Mouse (Mus musculus) stomach, postnatal 0 days (tissue): ENCODE results near the gene Tcf7l1. TPM values are rescaled to one million over a fixed set of nuclear protein-coding genes. Genes with fewer than 3 reads are reported as not detected.

Experiments
- ATAC-seq: fragments of 200-750 bp; cut with Nextera tagmentation; 2 replicates; pipeline ENCODE4 v1.8.0; 2017; ENCODE audit not compliant: low FRiP score, low TSS enrichment
- DNase-seq: peaks from one replicate; pipeline ENCODE4 v3.0.0-alpha.2; 2016; ENCODE audit warnings: low spot score
- H3K27ac ChIP-seq: fragments of 300-500 bp; sonication (generic); replicated peaks from 2 replicates; pipeline ENCODE4 v1.5.1; 2014; ENCODE audit warnings: mild to moderate bottlenecking, control low read depth
- H3K27me3 ChIP-seq: fragments of 300-500 bp; sonication (generic); 2 replicates; pipeline ENCODE4 v1.6.1; 2014; ENCODE audit warnings: low read length; ENCODE audit not compliant: control insufficient read depth, insufficient read depth
- H3K36me3 ChIP-seq: fragments of 300-500 bp; sonication (generic); 2 replicates; pipeline ENCODE4 v1.6.1; 2014; ENCODE audit warnings: low read length, mixed read lengths; ENCODE audit not compliant: control insufficient read depth, insufficient read depth
- H3K4me1 ChIP-seq: fragments of 300-500 bp; sonication (generic); replicated peaks from 2 replicates; pipeline ENCODE4 v1.6.1; 2014; ENCODE audit warnings: antibody characterized with exemption; ENCODE audit not compliant: control insufficient read depth, insufficient read depth
- H3K4me2 ChIP-seq: fragments of 300-500 bp; sonication (generic); replicated peaks from 2 replicates; pipeline ENCODE4 v1.6.1; 2014; ENCODE audit warnings: low read depth, mild to moderate bottlenecking, control low read depth, moderate library complexity
- H3K4me3 ChIP-seq: fragments of 300-500 bp; sonication (generic); 2 replicates; pipeline ENCODE4 v1.5.1; 2014; ENCODE audit warnings: low read depth, low read length, control low read depth
- H3K9ac ChIP-seq: fragments of 300-500 bp; sonication (generic); 2 replicates; pipeline ENCODE4 v1.6.1; 2014; ENCODE audit warnings: mild to moderate bottlenecking, low read length, control low read depth, mixed read lengths
- H3K9me3 ChIP-seq: fragments of 300-500 bp; sonication (generic); 2 replicates; pipeline ENCODE4 v1.6.1; 2016; ENCODE audit warnings: low read length; ENCODE audit not compliant: control insufficient read depth
- CTCF ChIP-seq: IDR thresholded peaks from 2 replicates; pipeline ENCODE4 v1.5.1; 2016; ENCODE audit warnings: antibody characterized with exemption, low read depth, mild to moderate bottlenecking, moderate library complexity
- EP300 ChIP-seq: optimal IDR thresholded peaks from 2 replicates; pipeline ENCODE3; 2016; ENCODE audit warnings: antibody characterized with exemption
- WGBS: fragments of 180-500 bp; shearing (Covaris S2); extraction: QIAGEN DNeasy Blood & Tissue Kit; methylation state at CpG from one replicate; pipeline ENCODE4 v1.1.7; 2014; 5-methylcytosine and 5-hydroxymethylcytosine counted together
- polyA plus RNA-seq: library from polyadenylated mRNA; unstranded; fragments of >200 nt; fragmentation: Nextera tagmentation; extraction: Ambion mirVana; gene quantifications from 2 replicates; pipeline ENCODE4 v1.2.1, GENCODE M21; 2015

Gene Tcf7l1
- polyA plus RNA-seq, 1 experiment from 2014 or later = 11.1 TPM

DNA sequence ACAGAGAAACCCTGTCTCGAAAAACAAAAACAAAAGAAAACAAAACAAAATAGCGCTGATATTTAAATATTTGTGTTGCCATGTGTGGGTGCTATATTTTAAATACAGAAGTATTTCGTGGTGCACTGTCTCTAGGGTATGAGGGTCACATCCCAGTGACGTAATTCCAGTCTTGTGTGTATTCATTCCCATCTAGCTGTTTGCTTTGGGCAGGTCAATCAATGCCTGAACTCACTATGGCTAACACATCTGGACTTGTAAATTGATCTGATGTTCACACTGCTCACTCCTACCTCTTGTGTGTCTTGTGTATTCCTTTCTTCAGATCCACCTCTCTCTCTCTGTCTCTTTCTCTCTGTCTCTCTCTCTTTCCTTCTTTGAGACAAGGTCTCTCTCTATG, 11.8 kb downstream of the Tcf7l1 start:
- Histone ChIP-seq H3K4me2 (no peak overlapping the region), H3K9me3 (no peaks in the 10 kb centered on the region), H3K27ac (no peak overlapping the region), H3K4me1 (no peaks in the 10 kb centered on the region), H3K36me3 (0 out of 2 replicates have a peak, but pooled peaks cover 2% of the 10 kb centered on the region), H3K9ac (no peak overlapping the region), H3K27me3 (no peaks in the 10 kb centered on the region), H3K4me3 (no peak overlapping the region)
- ATAC-seq (no peak), DNase-seq (no peak)
- 69% methylated on average over 4 of the region's 4 CpGs for WGBS
- TF ChIP-seq EP300 (no peak), CTCF (no peak)

DNA sequence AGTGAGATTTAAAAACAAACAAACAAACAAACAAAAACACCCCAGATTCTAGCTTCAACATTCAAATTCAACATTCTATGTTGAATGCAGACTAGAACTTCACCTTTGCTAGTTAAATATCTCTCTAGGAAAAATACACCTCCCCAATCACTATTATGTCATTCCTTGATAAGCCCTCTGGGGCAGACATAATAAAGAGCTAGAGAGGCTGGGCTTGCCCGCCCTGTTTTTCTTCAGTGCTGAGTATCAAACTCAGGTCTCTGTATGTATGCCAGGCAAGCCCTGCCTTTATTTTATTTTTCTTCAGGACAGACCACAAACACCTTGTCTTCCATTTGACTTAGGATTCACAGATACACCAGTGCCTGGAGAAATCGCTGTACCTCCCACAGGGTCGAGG, 14.8 kb downstream of the Tcf7l1 start:
- H3K27ac ChIP-seq = 0 out of 2 replicates have a peak overlapping the region, but pooled peaks have one; percentile 53
- H3K4me3 ChIP-seq = no peak overlapping the region
- ATAC-seq (no peak), DNase-seq (no peak)
- no peaks in the 10 kb centered on the region for H3K9me3 ChIP-seq
- H3K36me3 ChIP-seq = no peaks in the 10 kb centered on the region
- no peak for TF ChIP-seq EP300
- no peak for TF ChIP-seq CTCF
- no peaks in the 10 kb centered on the region for H3K27me3 ChIP-seq
- H3K4me1 ChIP-seq = no peaks in the 10 kb centered on the region; the same call in none of the 2 replicates
- no peak overlapping the region for H3K4me2 ChIP-seq
- 40% methylated on average over 3 of the region's 3 CpGs for WGBS
- H3K9ac ChIP-seq = no peak overlapping the region

DNA sequence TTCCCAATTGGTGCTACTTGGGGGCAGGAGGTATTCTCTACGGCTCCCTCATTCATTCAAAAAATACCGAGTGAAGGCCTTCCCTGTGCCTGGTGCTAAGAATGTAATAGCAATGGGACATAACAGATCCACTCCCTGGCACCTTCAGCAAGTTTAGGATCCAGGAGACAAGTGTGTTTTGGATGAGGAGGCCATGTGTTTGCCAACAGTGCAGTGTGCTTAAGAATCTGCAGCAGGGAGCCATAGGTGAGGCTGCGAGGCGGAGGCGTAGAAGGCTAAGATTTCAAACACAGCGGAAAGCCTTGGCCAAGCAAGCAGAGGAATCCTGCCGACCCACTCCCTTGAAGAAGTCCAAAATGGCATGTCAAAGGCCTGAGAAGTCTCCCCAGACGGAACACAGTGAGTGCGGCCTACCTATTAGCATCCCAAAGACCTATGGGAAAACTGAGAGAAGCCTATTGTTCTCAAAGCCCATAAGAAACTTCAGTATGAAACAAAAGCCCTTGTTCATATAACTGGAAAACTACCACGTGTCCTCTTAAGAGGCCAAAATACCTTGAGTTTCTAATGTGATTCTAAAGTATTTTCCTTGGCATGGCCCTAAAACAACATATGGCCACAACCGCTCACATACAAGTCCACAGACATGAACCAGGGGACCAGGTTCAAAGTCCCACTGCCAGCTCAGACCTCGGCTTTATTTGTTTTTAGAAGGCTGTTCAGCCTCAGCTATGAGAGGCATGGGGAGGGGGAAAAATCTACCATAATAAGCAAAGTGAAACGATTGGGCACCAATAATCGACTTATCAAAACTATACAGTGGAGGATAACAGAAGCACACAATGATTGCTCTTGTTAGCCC, 18.9 kb downstream of the Tcf7l1 start:
- Histone ChIP-seq H3K27ac (no peak overlapping the region), H3K4me3 (no peak overlapping the region), H3K4me1 (no peaks in the 10 kb centered on the region; the same call in none of the 2 replicates), H3K36me3 (no peaks in the 10 kb centered on the region), H3K9me3 (no peaks in the 10 kb centered on the region), H3K4me2 (no peak overlapping the region), H3K27me3 (no peaks in the 10 kb centered on the region), H3K9ac (no peak overlapping the region)
- DNase-seq (peak; percentile 43), ATAC-seq (no peak)
- TF ChIP-seq CTCF (no peak), EP300 (no peak)
- WGBS = 74% methylated on average over 14 of the region's 14 CpGs

DNA sequence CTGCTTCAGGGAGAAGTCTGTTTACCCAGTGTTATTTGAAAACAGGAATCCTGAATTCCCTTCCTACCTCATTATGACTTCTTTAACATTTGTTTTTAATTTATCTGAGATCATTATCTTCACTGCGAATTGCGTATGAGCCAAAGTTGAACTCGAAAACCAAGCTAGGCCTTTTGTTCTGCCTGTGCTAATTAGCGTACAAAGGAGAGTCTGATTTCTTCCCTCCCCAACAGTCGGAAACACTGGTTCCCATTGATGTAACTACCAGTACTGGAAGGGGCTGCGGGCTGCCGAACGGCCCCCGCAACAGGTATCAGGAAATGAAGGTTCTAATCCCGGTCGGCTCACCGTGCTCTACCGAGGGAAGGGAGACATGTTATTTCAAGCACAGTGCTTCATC, 19.7 kb downstream of the Tcf7l1 start:
- DNase-seq (no peak), ATAC-seq (no peak)
- WGBS = 81% methylated on average over 13 of the region's 13 CpGs

DNA sequence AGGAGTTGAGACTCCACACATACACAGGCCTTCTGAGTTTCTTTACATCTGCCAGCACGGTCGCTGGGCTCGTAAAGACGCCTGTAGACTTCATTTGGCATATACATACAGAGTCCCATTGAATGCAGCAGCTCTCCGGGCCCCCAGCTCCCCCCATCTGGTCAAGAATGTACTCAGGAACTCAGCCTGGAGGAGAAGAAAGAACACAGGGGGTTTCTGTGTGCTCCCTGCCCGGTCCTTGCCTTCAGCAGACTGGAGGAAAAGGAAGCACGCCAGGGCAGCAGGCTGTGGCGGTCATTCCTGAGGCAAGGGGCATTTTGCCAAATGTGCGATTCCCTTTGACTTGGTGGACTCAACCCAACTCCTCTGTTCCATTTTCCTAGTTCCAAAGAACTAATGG, 20.2 kb downstream of the Tcf7l1 start:
- H3K36me3 ChIP-seq = no peaks in the 10 kb centered on the region
- 59% methylated on average over 9 of the region's 9 CpGs for WGBS
- ATAC-seq = no peak
- no peak overlapping the region for H3K27ac ChIP-seq
- H3K4me1 ChIP-seq = no peaks in the 10 kb centered on the region; the same call in none of the 2 replicates
- no peak overlapping the region for H3K4me2 ChIP-seq
- no peak overlapping the region for H3K4me3 ChIP-seq
- H3K27me3 ChIP-seq = no peaks in the 10 kb centered on the region
- no peaks in the 10 kb centered on the region for H3K9me3 ChIP-seq
- no peak overlapping the region for H3K9ac ChIP-seq
- peak; percentile 37 for DNase-seq
- TF ChIP-seq EP300 = no peak
- TF ChIP-seq CTCF = no peak

More for the DNA sequence above, 19.7 kb downstream of the Tcf7l1 start:
- H3K27me3 ChIP-seq = no peaks in the 10 kb centered on the region
- H3K9me3 ChIP-seq = no peaks in the 10 kb centered on the region
- H3K4me1 ChIP-seq = no peaks in the 10 kb centered on the region; the same call in none of the 2 replicates
- no peak for TF ChIP-seq CTCF
- TF ChIP-seq EP300 = no peak
- H3K36me3 ChIP-seq = no peaks in the 10 kb centered on the region
- H3K9ac ChIP-seq = no peak overlapping the region
- H3K27ac ChIP-seq = no peak overlapping the region
- H3K4me3 ChIP-seq = no peak overlapping the region
- no peak overlapping the region for H3K4me2 ChIP-seq

DNA sequence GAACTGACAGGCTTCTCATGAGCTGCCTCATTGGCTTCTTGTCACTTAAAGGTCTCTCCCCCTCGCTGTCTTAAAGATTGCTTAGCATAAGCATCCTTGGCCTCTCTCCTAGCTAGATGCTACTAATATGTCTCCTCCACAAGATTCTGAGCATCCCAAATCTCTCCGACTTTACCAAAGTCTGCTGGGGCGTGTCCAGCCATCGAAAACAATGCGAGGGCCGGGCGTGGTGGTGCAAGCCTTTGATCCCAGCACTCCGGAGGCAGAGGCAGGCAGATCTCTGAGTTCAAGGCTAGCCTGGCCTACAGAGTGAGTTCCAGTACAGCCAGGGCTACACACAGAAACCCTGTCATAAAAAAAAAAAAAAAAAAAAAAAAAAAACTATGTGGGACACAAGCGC, 21.0 kb downstream of the Tcf7l1 start:
- TF ChIP-seq EP300 (no peak), CTCF (no peak)
- no peaks in the 10 kb centered on the region for H3K9me3 ChIP-seq
- no peak for DNase-seq

More for the DNA sequence above, 21.0 kb downstream of the Tcf7l1 start:
- Histone ChIP-seq H3K4me2 (no peak overlapping the region), H3K36me3 (no peaks in the 10 kb centered on the region), H3K27ac (no peak overlapping the region), H3K27me3 (no peaks in the 10 kb centered on the region), H3K9ac (no peak overlapping the region), H3K4me3 (no peak overlapping the region), H3K4me1 (no peaks in the 10 kb centered on the region; the same call in none of the 2 replicates)
- ATAC-seq = no peak
- WGBS = 95% methylated on average over 9 of the region's 9 CpGs
